Mouse (Mus musculus) liver, adult 2 months (tissue): Measurements from ENCODE around the gene Slain1. TPM values are rescaled to one million over a fixed set of nuclear protein-coding genes. Genes with fewer than 3 reads are reported as not detected.

ENCODE experiments used
- DNase-seq: peaks from one replicate; pipeline ENCODE4 v3.0.0-alpha.2; 2011; ENCODE audit warnings: low read depth, low spot score; ENCODE audit errors: extremely low read depth
- H3K27ac ChIP-seq: fragments of 200-500 bp; replicated peaks from 2 replicates; pipeline ENCODE4 v1.5.1; 2012; ENCODE audit warnings: low read depth, mild to moderate bottlenecking, control low read depth, inconsistent platforms, low read length; ENCODE audit not compliant: insufficient read depth
- H3K27me3 ChIP-seq: fragments of 200-500 bp; 2 replicates; pipeline ENCODE4 v1.6.1; 2012; ENCODE audit warnings: mild to moderate bottlenecking, moderate library complexity, low read length, inconsistent platforms; ENCODE audit not compliant: control insufficient read depth, insufficient read depth
- H3K36me3 ChIP-seq: fragments of 200-500 bp; 2 replicates; pipeline ENCODE4 v1.6.1; 2012; ENCODE audit warnings: low read length, inconsistent platforms; ENCODE audit not compliant: control insufficient read depth, insufficient read depth
- H3K4me1 ChIP-seq: fragments of 200-500 bp; 2 replicates; pipeline ENCODE4 v1.6.1; 2011; ENCODE audit warnings: low read length; ENCODE audit not compliant: control insufficient read depth, insufficient read depth
- H3K4me3 ChIP-seq: fragments of 200-500 bp; 2 replicates; pipeline ENCODE4 v1.5.1; 2011; ENCODE audit warnings: low read depth, mild to moderate bottlenecking, control low read depth, low read length, moderate library complexity; ENCODE audit not compliant: insufficient read depth
- H3K79me2 ChIP-seq: fragments of 200-500 bp; 2 replicates; pipeline ENCODE4 v1.6.1; 2012; ENCODE audit warnings: inconsistent platforms, mild to moderate bottlenecking, low read length, moderate library complexity; ENCODE audit not compliant: control insufficient read depth, insufficient read depth
- H3K9ac ChIP-seq: fragments of 200-500 bp; 2 replicates; pipeline ENCODE4 v1.6.1; 2012; ENCODE audit warnings: low read depth, mild to moderate bottlenecking, control low read depth, inconsistent platforms, low read length
- CTCF ChIP-seq: fragments of 200-500 bp; IDR thresholded peaks from 2 replicates; pipeline ENCODE4 v1.5.1; 2011; ENCODE audit warnings: low read depth, low read length, control low read depth
- POLR2A ChIP-seq: fragments of 200-500 bp; IDR thresholded peaks from 2 replicates; pipeline ENCODE4 v1.6.1; 2011; ENCODE audit warnings: low read length, control low read depth; ENCODE audit not compliant: insufficient read depth; ENCODE audit errors: extremely low read depth
- WGBS: fragments of 180-500 bp; shearing (Covaris S2); methylation state at CpG from one replicate; pipeline ENCODE4 v1.1.7; 2018; 5-methylcytosine and 5-hydroxymethylcytosine counted together
- polyA plus RNA-seq: library from polyadenylated mRNA; depleted of rRNA; stranded (reverse); fragments of >200 nt; gene quantifications from 2 replicates; pipeline ENCODE4 v1.2.3, GENCODE M21; 2012
- total RNA-seq: library from RNA; depleted of rRNA; stranded (reverse); fragments of >200 nt; gene quantifications from 2 replicates; pipeline ENCODE4 v1.2.3, GENCODE M21; 2014

Gene Slain1
- total and polyA plus RNA-seq, 2 experiments: 0.09 to 0.31 TPM

DNA sequence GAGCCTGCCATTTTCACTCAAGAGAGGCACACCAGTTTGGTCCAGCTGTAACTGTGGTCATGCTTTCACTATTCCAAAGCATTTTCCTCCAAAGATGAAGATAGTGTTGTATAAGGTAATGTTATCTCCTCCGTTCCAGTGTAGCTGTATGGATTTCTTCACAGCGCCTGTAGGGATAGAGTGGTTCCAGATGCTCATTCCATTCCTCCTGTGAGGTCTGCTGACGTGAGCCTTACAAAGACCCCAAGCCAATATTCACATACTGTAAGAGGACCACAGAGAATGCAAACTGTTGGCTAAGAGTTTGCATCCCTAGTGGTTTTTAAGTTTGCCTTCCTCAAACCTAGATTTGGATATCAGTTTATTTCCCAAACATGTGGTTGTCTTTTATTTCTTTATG is 45.6 kb downstream of the Slain1 start:
- TF ChIP-seq CTCF (no peak), POLR2A (no peak)
- Histone ChIP-seq H3K79me2 (no peaks in the 10 kb centered on the region), H3K9ac (no peak overlapping the region), H3K36me3 (no peaks in the 10 kb centered on the region), H3K27ac (no peak overlapping the region), H3K4me3 (no peak overlapping the region), H3K27me3 (no peaks in the 10 kb centered on the region), H3K4me1 (no peaks in the 10 kb centered on the region)
- no peak for DNase-seq
- WGBS: 83% methylated on average over 3 of the region's 3 CpGs

DNA sequence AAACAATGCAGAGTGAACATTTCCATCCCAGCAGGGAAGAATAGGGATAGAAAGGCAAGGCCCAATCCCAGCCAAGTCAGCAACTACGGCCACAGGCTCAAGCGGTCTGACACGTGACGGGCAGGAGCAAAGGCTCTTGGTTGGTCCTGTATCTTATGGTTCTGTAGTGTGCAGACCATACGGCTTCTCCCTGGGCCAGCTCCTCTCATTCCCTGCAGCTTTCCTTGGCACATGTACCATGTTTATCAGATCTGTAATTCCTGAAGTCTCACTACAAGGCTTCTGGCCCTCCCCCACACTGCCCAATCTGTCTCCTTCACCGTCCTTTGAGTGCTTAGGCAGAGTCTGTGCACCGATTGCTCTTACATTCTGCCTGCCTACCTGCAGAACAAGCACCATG is 47.1 kb downstream of the Slain1 start:
- Histone ChIP-seq H3K79me2 (no peaks in the 10 kb centered on the region), H3K27me3 (no peaks in the 10 kb centered on the region), H3K36me3 (no peaks in the 10 kb centered on the region), H3K4me3 (no peak overlapping the region), H3K4me1 (no peaks in the 10 kb centered on the region), H3K27ac (no peak overlapping the region), H3K9ac (no peak overlapping the region)
- no peak for TF ChIP-seq CTCF
- TF ChIP-seq POLR2A: no peak
- no peak for DNase-seq
- WGBS: 90% methylated on average over 7 of the region's 7 CpGs

DNA sequence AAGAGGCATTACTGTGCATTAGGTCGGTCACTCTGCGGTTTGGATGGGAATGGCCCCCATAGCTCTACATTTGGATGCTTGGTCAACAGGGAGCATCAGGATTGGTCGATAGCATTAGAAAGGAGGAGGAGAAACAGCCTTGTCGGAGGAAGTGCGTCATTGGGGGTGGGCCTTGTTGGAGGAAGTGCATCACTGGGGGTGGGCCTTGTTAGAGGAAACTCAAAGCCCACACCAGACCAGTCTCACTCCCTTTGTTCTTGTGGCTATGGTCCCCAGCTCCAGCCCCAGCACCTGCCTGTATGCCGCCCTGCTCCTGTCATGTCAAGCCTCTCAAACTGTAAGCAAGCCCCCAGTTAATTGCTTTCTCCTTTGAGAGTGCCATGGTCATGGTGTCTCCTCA is 49.3 kb downstream of the Slain1 start:
- DNase-seq: no peak
- H3K79me2 ChIP-seq: no peaks in the 10 kb centered on the region
- H3K36me3 ChIP-seq: no peaks in the 10 kb centered on the region
- H3K4me3 ChIP-seq: no peak overlapping the region
- H3K9ac ChIP-seq: no peak overlapping the region
- no peaks in the 10 kb centered on the region for H3K4me1 ChIP-seq
- TF ChIP-seq CTCF: no peak
- TF ChIP-seq POLR2A: no peak
- no peaks in the 10 kb centered on the region for H3K27me3 ChIP-seq
- WGBS: 92% methylated on average over 6 of the region's 6 CpGs
- no peak overlapping the region for H3K27ac ChIP-seq

DNA sequence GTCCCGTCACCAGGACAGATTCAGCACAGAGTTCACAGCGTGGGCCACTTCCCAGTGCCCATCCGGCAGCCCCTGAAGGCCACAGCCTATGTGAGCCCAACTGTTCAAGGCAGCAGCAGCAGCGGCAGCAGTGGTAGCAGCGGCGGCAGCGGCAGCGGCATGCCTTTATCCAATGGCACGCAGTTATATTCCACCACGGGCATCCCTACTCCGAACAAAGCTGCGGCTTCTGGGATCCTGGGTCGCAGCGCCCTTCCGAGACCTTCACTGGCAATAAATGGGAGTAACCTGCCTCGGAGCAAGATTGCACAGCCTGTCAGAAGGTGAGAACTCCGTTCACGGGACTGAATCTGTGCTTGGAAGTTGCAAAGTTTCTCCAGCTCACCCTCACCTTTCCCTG is 52.5 kb downstream of the Slain1 start:
- TF ChIP-seq POLR2A: no peak
- no peak for TF ChIP-seq CTCF
- no peak for DNase-seq
- Histone ChIP-seq H3K36me3 (no peaks in the 10 kb centered on the region), H3K9ac (no peak overlapping the region), H3K4me1 (no peaks in the 10 kb centered on the region), H3K27ac (no peak overlapping the region), H3K4me3 (no peak overlapping the region), H3K79me2 (no peaks in the 10 kb centered on the region), H3K27me3 (no peaks in the 10 kb centered on the region)
- WGBS: 92% methylated on average over 18 of the region's 18 CpGs

DNA sequence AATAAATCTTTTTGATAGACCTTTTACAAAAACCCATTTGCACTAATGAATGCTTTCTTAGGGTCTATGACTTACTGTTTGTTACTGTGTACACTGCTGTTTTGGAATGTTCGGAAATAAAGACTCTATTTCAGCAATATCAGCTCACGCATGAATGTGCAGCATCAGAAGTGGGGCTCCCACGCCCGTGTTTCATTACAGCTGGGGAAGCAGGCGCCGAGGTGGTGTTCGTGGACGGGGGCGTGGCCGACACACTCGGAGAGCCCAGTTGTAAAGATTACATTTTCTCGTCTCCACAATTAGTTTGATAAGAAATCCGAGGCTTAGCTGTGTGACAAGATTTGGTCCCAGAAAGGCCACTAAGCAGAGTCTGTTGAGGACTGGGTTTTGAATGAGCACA is 54.7 kb downstream of the Slain1 start:
- Histone ChIP-seq H3K27me3 (no peaks in the 10 kb centered on the region), H3K9ac (no peak overlapping the region), H3K27ac (no peak overlapping the region), H3K4me3 (no peak overlapping the region), H3K79me2 (no peaks in the 10 kb centered on the region), H3K36me3 (no peaks in the 10 kb centered on the region), H3K4me1 (no peaks in the 10 kb centered on the region)
- 84% methylated on average over 13 of the region's 13 CpGs for WGBS
- TF ChIP-seq POLR2A (no peak), CTCF (no peak)
- no peak for DNase-seq

DNA sequence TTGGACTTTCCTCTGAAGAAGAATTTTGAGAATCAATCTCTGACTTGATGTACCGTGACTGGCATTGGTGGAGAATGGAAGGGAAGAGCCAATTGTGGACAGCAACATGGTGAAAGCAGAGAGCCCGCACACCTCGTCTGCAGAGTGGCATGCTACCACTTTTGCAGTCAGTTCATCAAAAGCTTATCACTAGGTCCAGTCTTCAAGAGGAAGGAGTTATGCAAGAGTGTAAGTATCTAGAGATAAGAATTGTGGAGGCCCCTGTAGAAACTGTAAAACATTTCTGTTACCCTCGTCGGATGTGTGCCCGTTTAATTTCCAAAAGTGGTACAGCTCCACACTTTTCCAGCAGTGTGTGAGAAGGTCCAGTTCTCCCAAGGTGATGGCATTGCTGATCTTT is 56.3 kb downstream of the Slain1 start:
- no peak overlapping the region for H3K4me3 ChIP-seq
- no peaks in the 10 kb centered on the region for H3K27me3 ChIP-seq
- no peaks in the 10 kb centered on the region for H3K4me1 ChIP-seq
- no peaks in the 10 kb centered on the region for H3K79me2 ChIP-seq
- WGBS: 84% methylated on average over 6 of the region's 6 CpGs
- no peak for DNase-seq
- no peaks in the 10 kb centered on the region for H3K36me3 ChIP-seq
- TF ChIP-seq POLR2A: no peak
- no peak overlapping the region for H3K27ac ChIP-seq
- no peak overlapping the region for H3K9ac ChIP-seq
